Comparison of ENCODE assay signal across 9 mouse cellular contexts in genomic region chr12:71217866-71218522, GRCm38 (mm10).
DNase-seq lines count a peak whose midpoint lies in the region; ATAC-seq and TF ChIP-seq lines count a peak whose summit lies in the region.
"Had no signal": no experiment of that assay in that cellular context is flagged by ENCODE, and none has a peak within 500 bp of the region (broad histone marks: within the 10 kb centered on the region; RNA-seq: fewer than 3 reads in every experiment).

No protein-coding gene starts in this region.

- no peaks in the 10 kb centered on the region for H3K27me3 ChIP-seq in hindbrain, embryonic 14.5 days (ENCODE audit: control insufficient read depth, insufficient read depth, low read length)
- H3K27me3 ChIP-seq in hindbrain, embryonic 10.5 days (ENCODE audit: insufficient read depth, poor library complexity, severe bottlenecking) = no peaks in the 10 kb centered on the region
- no peaks in the 10 kb centered on the region for H3K27me3 ChIP-seq in heart, postnatal 0 days (ENCODE audit: control insufficient read depth, insufficient read depth, low read length)
- H3K27me3 ChIP-seq in neural tube, embryonic 13.5 days = no peaks in the 10 kb centered on the region
- H3K27me3 ChIP-seq: liver, embryonic 15.5 days had no signal

- TF ChIP-seq EP300 in heart, postnatal 0 days (IDR thresholded peaks at IDR 0.05; ENCODE audit: low read depth) = no peak

- no peak overlapping the region for H3K4me3 ChIP-seq in hindbrain, embryonic 14.5 days (replicated peaks; ENCODE audit: low read length)
- no peak overlapping the region for H3K4me3 ChIP-seq in hindbrain, embryonic 10.5 days
- no peak overlapping the region for H3K4me3 ChIP-seq in heart, postnatal 0 days (ENCODE audit: low read depth, low read length)
- H3K4me3 ChIP-seq in neural tube, embryonic 13.5 days = no peak overlapping the region
- H3K4me3 ChIP-seq: liver, embryonic 15.5 days had no signal

- WGBS in hindbrain, embryonic 14.5 days = 69% methylated on average over 6 of the region's 6 CpGs
- WGBS in hindbrain, embryonic 10.5 days = 88% methylated on average over 6 of the region's 6 CpGs
- 38% methylated on average over 6 of the region's 6 CpGs for WGBS in heart, postnatal 0 days
- 62% methylated on average over 6 of the region's 6 CpGs for WGBS in neural tube, embryonic 13.5 days

- H3K4me2 ChIP-seq in hindbrain, embryonic 14.5 days (replicated peaks) = no peak overlapping the region
- no peak overlapping the region for H3K4me2 ChIP-seq in heart, postnatal 0 days (ENCODE audit: low read depth, low read length)
- no peak overlapping the region for H3K4me2 ChIP-seq in neural tube, embryonic 13.5 days
- H3K4me2 ChIP-seq: liver, embryonic 15.5 days had no signal

- no peaks in the 10 kb centered on the region for H3K9me3 ChIP-seq in hindbrain, embryonic 14.5 days (ENCODE audit: control insufficient read depth, low read length)
- H3K9me3 ChIP-seq in hindbrain, embryonic 10.5 days = no peaks in the 10 kb centered on the region
- H3K9me3 ChIP-seq in heart, postnatal 0 days (replicated peaks; ENCODE audit: control insufficient read depth, low read length) = no peaks in the 10 kb centered on the region
- no peaks in the 10 kb centered on the region for H3K9me3 ChIP-seq in neural tube, embryonic 13.5 days
- H3K9me3 ChIP-seq: liver, embryonic 15.5 days had no signal

- peaks cover 31% of the 10 kb centered on the region; the same call in 1 of the 2 replicates for H3K36me3 ChIP-seq in hindbrain, embryonic 14.5 days (replicated peaks; ENCODE audit: control insufficient read depth, insufficient read depth)
- peaks cover 76% of the 10 kb centered on the region for H3K36me3 ChIP-seq in hindbrain, embryonic 10.5 days
- H3K36me3 ChIP-seq in heart, postnatal 0 days (replicated peaks; ENCODE audit: control insufficient read depth, insufficient read depth, low read length) = peaks cover 13% of the 10 kb centered on the region; the same call in 1 of the 2 replicates
- H3K36me3 ChIP-seq in neural tube, embryonic 13.5 days = peaks cover 30% of the 10 kb centered on the region

- no peak overlapping the region for H3K9ac ChIP-seq in hindbrain, embryonic 14.5 days
- H3K9ac ChIP-seq in heart, postnatal 0 days (replicated peaks; ENCODE audit: low read depth, low read length) = no peak overlapping the region
- H3K9ac ChIP-seq in neural tube, embryonic 13.5 days = no peak overlapping the region
- H3K9ac ChIP-seq: liver, embryonic 15.5 days had no signal

- no peak overlapping the region for H3K27ac ChIP-seq in hindbrain, embryonic 14.5 days
- H3K27ac ChIP-seq in hindbrain, embryonic 10.5 days = no peak overlapping the region
- H3K27ac ChIP-seq in heart, postnatal 0 days (ENCODE audit: low read depth) = peak overlapping the region; percentile 43; the same call in 1 of the 2 replicates
- H3K27ac ChIP-seq in neural tube, embryonic 13.5 days (replicated peaks) = peak overlapping the region; percentile 29; the same call in 1 of the 2 replicates
- H3K27ac ChIP-seq: liver, embryonic 15.5 days had no signal

- peak; percentile 40 for DNase-seq in hindbrain, embryonic 14.5 days (ENCODE audit: low spot score)
- DNase-seq in hindbrain, embryonic 10.5 days (ENCODE audit: low spot score) = no peak
- peak; percentile 27 for DNase-seq in 3134 (ENCODE audit: extremely low read depth, insufficient read length, low spot score)
- peak; percentile 13 for DNase-seq in cerebellum, adult 11-12 months
- peak; percentile 42 for DNase-seq in heart, postnatal 0 days (ENCODE audit: low spot score)

- no peak for TF ChIP-seq CTCF in heart, postnatal 0 days (IDR thresholded peaks at IDR 0.05; ENCODE audit: low read depth)

- H3K4me1 ChIP-seq in hindbrain, embryonic 14.5 days (replicated peaks; ENCODE audit: control insufficient read depth, insufficient read depth, low read length) = no peaks in the 10 kb centered on the region
- no peaks in the 10 kb centered on the region for H3K4me1 ChIP-seq in hindbrain, embryonic 10.5 days (replicated peaks)
- peaks cover 14% of the 10 kb centered on the region for H3K4me1 ChIP-seq in heart, postnatal 0 days (ENCODE audit: control insufficient read depth, insufficient read depth)
- peaks cover 13% of the 10 kb centered on the region for H3K4me1 ChIP-seq in neural tube, embryonic 13.5 days (replicated peaks)
- H3K4me1 ChIP-seq: liver, embryonic 15.5 days had no signal

- peak; percentile 51; the same call in 1 of the 2 replicates for ATAC-seq in hindbrain, embryonic 14.5 days (ENCODE audit: low FRiP score)
- ATAC-seq in heart, postnatal 0 days (ENCODE audit: insufficient read depth, low read depth) = peak; percentile 77
- peak; percentile 50 for ATAC-seq in neural tube, embryonic 13.5 days (ENCODE audit: low read depth)
- ATAC-seq in monocyte, adult 5-6 weeks (replicated peaks; ENCODE audit: insufficient number of reproducible peaks, low FRiP score, low TSS enrichment, poor library complexity, severe bottlenecking) = no peak
- ATAC-seq in granulocyte monocyte progenitor cell, adult 5-6 weeks (replicated peaks; ENCODE audit: poor library complexity, severe bottlenecking) = no peak

Comparison
In these comparisons a context has a peak if more than half of its experiments do, and no peak if none do; other contexts are left out.
1. ATAC-seq: peak in hindbrain, embryonic 14.5 days (single experiment), heart, postnatal 0 days (single experiment) and neural tube, embryonic 13.5 days (single experiment); none in monocyte, adult 5-6 weeks (single experiment) and granulocyte monocyte progenitor cell, adult 5-6 weeks (single experiment).
2. H3K27ac ChIP-seq: peak in heart, postnatal 0 days (single experiment) and neural tube, embryonic 13.5 days (single experiment); none in hindbrain, embryonic 14.5 days (single experiment) and hindbrain, embryonic 10.5 days (single experiment).